19 mouse cellular contexts compared by ENCODE assay signal in genomic region chr1:183517236-183517635, GRCm38 (mm10).
"Had no signal": no experiment of that assay in that cellular context is flagged by ENCODE, and none has a peak within 500 bp of the region (broad histone marks: within the 10 kb centered on the region; RNA-seq: fewer than 3 reads in every experiment).

No protein-coding gene starts in this region.

- H3K4me3 ChIP-seq: liver, embryonic 15.5 days; lung, embryonic 15.5 days; megakaryocyte, embryonic 14.5 days; midbrain, embryonic 12.5 days; neural tube, embryonic 13.5 days; stomach, embryonic 15.5 days had no signal

- H3K9me3 ChIP-seq: liver, embryonic 15.5 days; lung, embryonic 15.5 days; midbrain, embryonic 12.5 days; neural tube, embryonic 13.5 days; stomach, embryonic 15.5 days had no signal

- H3K9ac ChIP-seq: liver, embryonic 15.5 days; liver, postnatal 0 days; lung, embryonic 15.5 days; midbrain, embryonic 12.5 days; neural tube, embryonic 13.5 days; stomach, embryonic 15.5 days had no signal

- H3K27ac ChIP-seq: liver, embryonic 15.5 days; lung, embryonic 15.5 days; macrophage; midbrain, embryonic 12.5 days; neural tube, embryonic 13.5 days; stomach, embryonic 15.5 days; stomach, postnatal 0 days had no signal

- DNase-seq: liver, postnatal 0 days; lung, adult 2 months; lung, postnatal 14 days; lung, postnatal 36 days; midbrain, embryonic 14.5 days; right cerebral cortex, postnatal 14 days; thymus, adult 2 months; thymus, postnatal 25 days; thymus, postnatal 4 days had no signal

- ATAC-seq: liver, postnatal 0 days; lung, postnatal 0 days; midbrain, embryonic 16.5 days had no signal

- H3K27me3 ChIP-seq: liver, embryonic 15.5 days; lung, embryonic 15.5 days; megakaryocyte, embryonic 14.5 days; midbrain, embryonic 12.5 days; neural tube, embryonic 13.5 days; stomach, embryonic 15.5 days had no signal

- H3K4me1 ChIP-seq: liver, embryonic 15.5 days; lung, embryonic 15.5 days; megakaryocyte, embryonic 14.5 days; stomach, embryonic 15.5 days had no signal

- H3K36me3 ChIP-seq: liver, embryonic 15.5 days; lung, embryonic 15.5 days; midbrain, embryonic 12.5 days; neural tube, embryonic 13.5 days; stomach, embryonic 15.5 days had no signal

- H3K4me2 ChIP-seq: liver, embryonic 15.5 days; lung, embryonic 15.5 days; midbrain, embryonic 12.5 days; neural tube, embryonic 13.5 days; stomach, embryonic 15.5 days had no signal
